Mouse (Mus musculus) bone marrow macrophage, adult 2 months (primary cell): ENCODE measurements around the gene Arsg. TPM values are rescaled to one million over a fixed set of nuclear protein-coding genes. Genes with fewer than 3 reads are reported as not detected.

ENCODE experiments used
- H3K27ac ChIP-seq: 2 replicates; pipeline ENCODE4 v1.5.1; 2012; ENCODE audit warnings: low read depth, low read length; ENCODE audit not compliant: insufficient read depth
- H3K4me1 ChIP-seq: 2 replicates; pipeline ENCODE4 v1.6.1; 2012; ENCODE audit warnings: low read length; ENCODE audit not compliant: control insufficient read depth, insufficient read depth
- H3K4me3 ChIP-seq: 2 replicates; pipeline ENCODE4 v1.5.1; 2012; ENCODE audit warnings: mild to moderate bottlenecking, low read length, moderate library complexity; ENCODE audit not compliant: insufficient read depth
- CTCF ChIP-seq: IDR thresholded peaks from 2 replicates; pipeline ENCODE4 v1.5.1; 2012; ENCODE audit warnings: low read depth, mild to moderate bottlenecking, low read length, moderate library complexity
- POLR2A ChIP-seq: IDR thresholded peaks from 2 replicates; pipeline ENCODE4 v1.6.1; 2012; ENCODE audit warnings: mild to moderate bottlenecking, low read depth, low read length, borderline replicate concordance
- polyA plus RNA-seq: library from polyadenylated mRNA; stranded (reverse); fragments of >200 nt; gene quantifications from 2 replicates; pipeline ENCODE4 v1.2.4, GENCODE M21; 2012; ENCODE audit not compliant: missing spikeins, insufficient read depth, insufficient read length

Arsg gene
- polyA plus RNA-seq, 1 experiment = 3.7 TPM

DNA sequence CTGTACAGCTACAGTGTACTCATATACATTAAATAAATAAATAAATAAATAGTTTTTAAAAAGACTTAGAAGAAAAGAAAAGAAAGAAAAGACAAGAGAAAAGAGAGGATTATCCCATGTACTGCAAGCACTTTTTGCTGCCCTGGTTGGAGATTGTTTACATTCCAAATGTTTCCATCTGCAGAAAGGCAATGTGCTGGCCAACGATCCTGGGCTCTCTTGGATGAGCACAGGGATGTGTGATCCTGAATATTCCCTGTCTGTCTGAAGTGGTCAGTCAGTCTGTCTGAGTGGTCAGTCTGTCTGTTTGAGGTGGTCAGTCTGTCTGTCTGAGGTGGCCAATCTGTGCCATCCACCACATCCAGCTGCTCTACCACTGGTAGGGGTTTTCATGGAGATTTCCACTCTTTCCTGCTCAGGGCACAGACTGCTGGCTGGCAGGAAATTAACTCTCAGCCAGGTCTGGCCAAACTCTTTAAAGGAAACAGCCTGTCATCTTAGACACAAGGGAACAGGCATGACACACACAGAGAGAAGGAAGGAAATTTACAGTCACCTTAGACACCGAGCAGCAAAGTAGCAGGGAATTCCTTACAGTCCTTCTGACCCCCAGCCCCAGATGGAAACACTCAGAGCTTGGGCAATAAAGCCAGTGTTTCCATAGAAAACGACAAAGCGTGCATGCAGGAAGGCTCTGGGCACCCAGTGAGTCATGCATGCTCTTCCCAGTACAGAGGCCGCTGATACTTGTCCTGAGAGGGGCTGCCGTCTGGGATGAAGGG is 120.2 kb downstream of the Arsg start:
- TF ChIP-seq CTCF (no peak), POLR2A (no peak)
- Histone ChIP-seq H3K4me1 (no peaks in the 10 kb centered on the region; the same call in 1 of the 2 replicates), H3K27ac (no peak overlapping the region), H3K4me3 (no peak overlapping the region)

DNA sequence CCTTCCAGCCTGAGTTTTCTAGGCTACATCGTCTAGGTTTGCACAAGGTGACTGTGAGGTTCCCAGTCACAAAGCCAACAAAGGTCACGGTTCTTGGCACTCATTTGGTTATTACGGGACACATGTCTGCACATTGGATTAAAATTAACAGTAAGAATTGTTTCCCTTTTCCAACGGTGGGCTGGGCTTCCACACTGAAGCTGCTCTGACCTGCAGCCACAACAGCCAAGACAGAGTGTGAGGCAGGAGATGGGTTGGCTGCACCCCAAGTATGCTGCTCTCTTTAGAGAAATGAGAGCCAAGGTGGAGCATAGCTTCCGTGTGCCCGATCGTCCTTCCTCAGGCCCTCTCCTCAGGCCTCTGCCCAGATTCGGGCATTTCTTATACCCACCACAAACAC is 121.6 kb downstream of the Arsg start:
- Histone ChIP-seq H3K4me3 (no peak overlapping the region), H3K27ac (no peak overlapping the region), H3K4me1 (no peaks in the 10 kb centered on the region)
- TF ChIP-seq POLR2A (no peak), CTCF (no peak)

DNA sequence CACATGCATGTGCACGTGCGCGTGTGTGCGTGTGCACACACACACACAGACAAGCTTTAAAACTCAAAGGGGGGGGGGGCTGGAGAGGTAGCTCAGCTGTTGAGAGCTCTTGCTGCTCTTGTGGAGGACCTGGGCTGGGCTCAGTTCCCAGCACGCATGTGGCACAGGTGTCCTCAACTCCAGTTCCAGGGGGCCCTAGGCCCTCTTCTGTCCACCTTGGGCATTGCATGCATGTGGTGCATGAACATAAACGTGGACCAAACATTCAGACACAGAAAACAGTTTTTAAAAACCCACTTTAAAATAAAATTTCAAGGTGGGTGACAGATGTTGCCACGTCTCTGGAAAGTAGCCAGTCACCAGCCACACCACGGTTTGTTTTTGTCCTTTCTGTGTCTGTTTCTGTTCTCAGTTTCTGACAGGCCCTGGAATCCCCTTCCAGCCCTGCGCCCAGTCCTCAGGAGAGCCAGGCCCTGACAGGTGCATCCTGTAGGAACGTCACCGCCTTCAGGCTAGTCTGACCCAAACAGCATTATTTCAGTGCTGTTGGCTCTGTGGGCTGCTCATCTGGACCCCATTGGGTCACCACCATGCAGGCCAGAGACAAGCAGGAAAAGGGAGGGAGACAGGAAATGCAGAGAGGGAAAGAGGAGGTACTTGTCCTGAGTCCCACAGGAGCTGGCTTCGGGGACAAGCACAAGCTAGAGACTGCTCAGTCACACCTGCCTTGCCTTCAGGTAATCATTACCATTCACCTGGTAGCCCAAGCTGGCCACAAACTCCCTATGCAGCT is 125.8 kb downstream of the Arsg start:
- Histone ChIP-seq H3K4me3 (no peak overlapping the region), H3K27ac (no peak overlapping the region), H3K4me1 (no peaks in the 10 kb centered on the region)
- TF ChIP-seq CTCF (no peak), POLR2A (no peak)

DNA sequence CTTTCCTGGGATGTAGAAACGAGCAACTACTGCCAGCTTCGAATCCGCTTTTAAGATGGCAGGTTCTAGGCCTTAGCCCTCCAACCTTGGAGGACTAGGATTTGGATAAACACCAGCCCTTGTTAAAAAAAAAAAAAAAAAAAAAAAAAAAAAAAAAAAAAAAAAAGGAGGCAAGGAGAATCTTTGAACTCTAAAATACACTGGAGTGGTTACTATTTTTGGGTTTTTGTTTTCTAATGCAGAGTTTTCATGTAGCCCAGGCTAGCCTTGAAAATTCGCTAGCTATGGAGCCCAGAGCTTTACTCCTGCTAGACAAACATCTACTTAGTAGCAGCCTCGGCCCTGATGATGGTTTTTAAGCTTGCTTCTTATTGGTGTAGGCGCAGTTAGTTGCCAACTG is 134.4 kb downstream of the Arsg start:
- Histone ChIP-seq H3K4me1 (peaks cover 6% of the 10 kb centered on the region; the same call in 1 of the 2 replicates), H3K4me3 (no peak overlapping the region), H3K27ac (no peak overlapping the region)
- TF ChIP-seq CTCF (no peak), POLR2A (no peak)

DNA sequence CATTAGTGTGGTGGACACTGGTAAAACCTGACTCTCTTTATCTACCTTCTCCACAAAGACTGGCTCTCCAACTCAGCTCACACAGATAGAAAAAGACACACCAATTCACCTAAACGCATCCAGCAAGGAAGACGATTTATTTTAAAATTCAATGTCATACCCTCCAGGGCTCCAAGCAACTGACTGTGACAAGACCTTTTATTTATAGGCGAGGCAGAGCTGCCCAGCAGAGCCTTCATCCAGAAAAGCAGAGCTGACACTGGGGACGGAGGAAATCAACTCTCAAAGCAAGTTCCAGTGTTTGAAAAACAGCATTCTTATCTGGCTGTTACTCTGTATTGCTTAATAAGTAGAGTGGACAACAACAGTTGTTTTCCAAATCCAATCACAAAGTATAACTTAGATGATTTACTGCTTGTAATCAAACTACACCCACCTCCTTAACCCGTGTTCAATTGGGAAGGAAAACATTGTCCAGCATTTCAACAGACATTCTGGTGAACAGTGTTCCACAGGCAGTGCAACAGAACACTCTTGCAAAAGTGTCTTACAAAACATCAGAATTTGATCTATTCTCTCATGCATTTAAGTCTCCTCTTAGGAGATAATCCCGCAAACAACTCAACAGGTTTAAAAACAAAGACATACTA is 135.9 kb downstream of the Arsg start:
- peaks cover 6% of the 10 kb centered on the region; the same call in 1 of the 2 replicates for H3K4me1 ChIP-seq
- no peak overlapping the region for H3K27ac ChIP-seq
- no peak overlapping the region for H3K4me3 ChIP-seq
- no peak for TF ChIP-seq CTCF
- TF ChIP-seq POLR2A = no peak

DNA sequence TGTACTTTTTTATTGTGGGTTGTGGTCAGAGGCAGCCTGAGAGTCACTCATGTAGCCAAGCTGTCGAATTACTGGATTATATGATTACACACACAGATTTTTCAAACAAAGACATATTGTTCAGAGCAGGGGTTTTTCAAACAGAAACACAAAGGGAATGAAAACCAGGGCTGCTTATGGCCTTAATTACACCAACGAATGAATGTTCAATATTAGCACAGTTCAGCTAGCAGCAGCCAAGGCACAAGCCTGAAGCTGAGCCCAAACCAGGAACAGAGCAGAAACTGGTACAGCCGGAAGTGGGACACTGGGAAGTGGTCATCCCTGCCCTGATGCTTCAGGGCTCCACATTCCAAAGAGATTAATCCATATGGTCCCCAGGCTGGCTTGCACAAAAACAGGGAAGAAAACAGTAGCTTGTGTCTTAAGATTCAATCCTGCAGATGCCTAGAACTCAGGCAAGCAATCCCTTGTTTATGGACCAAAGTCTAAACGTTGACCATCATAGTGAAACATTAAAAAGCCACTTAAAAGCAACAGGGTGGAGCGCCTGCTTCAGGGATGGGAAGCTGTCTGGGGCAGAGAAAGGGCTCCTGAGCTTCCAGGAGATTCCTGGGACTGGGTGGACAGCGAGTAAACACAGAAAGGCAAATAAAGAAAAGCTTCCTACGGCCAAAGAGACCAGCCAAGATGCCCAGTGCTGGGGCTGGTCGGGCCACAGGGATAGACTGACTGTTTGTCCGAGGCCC is 137.0 kb downstream of the Arsg start:
- Histone ChIP-seq H3K27ac (no peak overlapping the region), H3K4me1 (peaks cover 9% of the 10 kb centered on the region)
- TF ChIP-seq POLR2A (no peak), CTCF (no peak)

DNA sequence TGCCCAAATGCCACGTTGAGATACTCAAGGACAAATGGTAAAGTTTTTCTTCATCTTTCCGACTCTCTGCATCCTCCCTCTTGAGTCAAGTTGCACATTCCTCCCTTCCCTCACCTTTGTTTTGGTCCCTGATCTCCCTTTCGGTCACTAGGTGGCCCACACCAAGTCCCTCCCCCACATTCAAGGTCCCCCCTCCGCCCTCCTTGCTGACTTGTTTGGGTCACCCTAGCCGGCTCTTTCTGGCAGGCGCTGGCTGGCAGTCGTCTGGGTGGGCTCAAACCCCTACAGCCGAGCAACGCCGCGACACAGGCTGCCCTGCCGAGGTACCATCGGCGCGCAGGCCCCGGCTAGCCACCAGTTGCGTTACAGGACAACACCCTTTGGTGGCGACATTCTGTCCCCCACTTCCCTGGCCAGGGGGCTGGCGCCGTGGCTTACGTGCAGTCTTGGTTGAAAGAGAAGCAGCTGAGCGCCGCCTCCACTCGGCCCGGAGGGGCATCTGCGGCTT is 137.7 kb downstream of the Arsg start:
- Histone ChIP-seq H3K4me3 (peak overlapping the region; percentile 87), H3K4me1 (peaks cover 11% of the 10 kb centered on the region), H3K27ac (no peak overlapping the region)
- TF ChIP-seq CTCF = no peak; the same call in 1 of the 2 replicates
- TF ChIP-seq POLR2A = no peak

More for the DNA sequence above, 137.0 kb downstream of the Arsg start:
- H3K4me3 ChIP-seq = peak overlapping the region; percentile 87

DNA sequence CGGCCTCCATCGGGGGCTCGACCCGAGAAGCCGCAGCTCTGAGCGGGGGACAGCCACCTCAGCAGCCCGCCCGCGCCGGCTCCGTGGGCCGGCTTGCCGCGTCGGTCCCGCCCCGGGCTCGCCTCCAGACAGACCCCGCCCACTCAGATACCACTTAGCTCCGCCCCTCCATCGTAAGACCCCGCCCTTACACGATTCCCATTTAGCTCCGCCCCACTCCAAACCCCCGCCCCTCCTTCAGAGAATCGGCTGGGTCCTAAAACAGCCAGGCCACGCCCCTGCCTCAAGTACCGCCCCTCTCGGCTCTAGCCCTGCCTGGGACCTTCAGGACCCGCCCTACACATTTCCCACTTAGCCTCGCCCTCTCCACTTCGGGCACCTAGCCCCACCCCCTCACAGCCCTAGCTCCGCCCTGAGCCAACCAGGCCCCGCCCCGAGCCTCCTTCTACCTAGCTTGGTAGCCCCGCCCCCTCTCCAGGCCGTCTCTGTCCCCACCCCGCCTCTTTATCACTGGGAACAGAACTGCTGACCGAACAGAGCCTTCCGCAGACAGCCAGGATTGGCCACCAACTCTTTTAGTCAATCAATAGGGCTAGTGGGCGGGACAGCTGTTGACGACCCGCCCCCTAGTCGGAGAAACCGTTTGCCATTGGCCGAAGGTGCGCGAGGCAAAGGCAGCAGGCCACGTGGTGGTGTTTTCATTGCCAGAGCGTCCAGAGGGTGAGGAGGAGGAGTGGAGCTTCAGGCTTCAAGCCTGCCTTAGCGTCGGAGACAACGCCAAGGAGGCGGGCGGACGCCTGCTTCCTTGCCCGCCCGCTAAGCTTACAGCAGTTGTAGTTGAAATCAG is 138.4 kb downstream of the Arsg start, which contains the start of gene Wipi1:
Gene Wipi1 (minus strand): TSS at position 665 of the 847 bp plus-strand sequence.
- Histone ChIP-seq H3K27ac (no peak within 1 kb of the TSS), H3K4me1 (peaks cover 14% of the 10 kb centered on the region)
- TF ChIP-seq CTCF (no peak), POLR2A (no peak)

More for the DNA sequence above, 138.4 kb downstream of the Arsg start, which contains the start of gene Wipi1:
- H3K4me3 ChIP-seq = peak within 1 kb of the TSS; percentile 87
